Mouse (Mus musculus): ENCODE data around the gene Mfn1.

Mfn1 gene

GRCm38 (mm10) chr3:32529303-32529898 lies at the start of gene Mfn1:
Gene Mfn1, plus strand, starts transcription at chr3:32529465.
- peak; percentile 89 to 92 for DNase-seq (ENCODE audit: low spot score in 2 of 2)

- no peak for DNase-seq (ENCODE audit: low spot score in 2 of 2)
Observed at GRCm38 (mm10) chr3:32479961-32480360, 49.3 kb upstream of the Mfn1 start.

GRCm38 (mm10) chr3:32483035-32483434 lies 46.2 kb upstream of the Mfn1 start:
- no peak for DNase-seq (ENCODE audit: low spot score in 2 of 2)

GRCm38 (mm10) chr3:32486543-32486942 lies 42.7 kb upstream of the Mfn1 start:
- DNase-seq (ENCODE audit: low spot score in 2 of 2): no peak

- no peak for DNase-seq (ENCODE audit: low spot score in 2 of 2)
Observed at GRCm38 (mm10) chr3:32488172-32488571, 41.1 kb upstream of the Mfn1 start.

- no peak for DNase-seq (ENCODE audit: low spot score in 2 of 2)
Observed at GRCm38 (mm10) chr3:32490076-32490927, 39.0 kb upstream of the Mfn1 start.

- no peak for DNase-seq (ENCODE audit: low spot score in 2 of 2)
Observed at GRCm38 (mm10) chr3:32490928-32491315, 38.3 kb upstream of the Mfn1 start.

- no peak for DNase-seq (ENCODE audit: low spot score in 2 of 2)
Observed at GRCm38 (mm10) chr3:32492097-32493090, 36.9 kb upstream of the Mfn1 start, which contains the start of gene Kcnmb3. Gene Kcnmb3, minus strand, starts transcription at chr3:32492231.

GRCm38 (mm10) chr3:32494387-32495087 lies 34.7 kb upstream of the Mfn1 start:
- DNase-seq (ENCODE audit: low spot score in 2 of 2): no peak

- DNase-seq (ENCODE audit: low spot score in 2 of 2): no peak
Observed at GRCm38 (mm10) chr3:32495088-32495770, 34.0 kb upstream of the Mfn1 start.

- no peak for DNase-seq (ENCODE audit: low spot score in 2 of 2)
Observed at GRCm38 (mm10) chr3:32495856-32496710, 33.2 kb upstream of the Mfn1 start.

- no peak for DNase-seq (ENCODE audit: low spot score in 2 of 2)
Observed at GRCm38 (mm10) chr3:32496711-32497070, 32.6 kb upstream of the Mfn1 start.

GRCm38 (mm10) chr3:32500346-32500745 lies 28.9 kb upstream of the Mfn1 start:
- DNase-seq (ENCODE audit: low spot score in 2 of 2): peak in 1 of 2 experiments; percentile 22

- no peak for DNase-seq (ENCODE audit: low spot score in 2 of 2)
Observed at GRCm38 (mm10) chr3:32505841-32506240, 23.4 kb upstream of the Mfn1 start.

- DNase-seq (ENCODE audit: low spot score in 2 of 2): no peak
Observed at GRCm38 (mm10) chr3:32506366-32507225, 22.7 kb upstream of the Mfn1 start.

- DNase-seq (ENCODE audit: low spot score in 2 of 2): peak in 1 of 2 experiments; percentile 32
Observed at GRCm38 (mm10) chr3:32508666-32509324, 20.5 kb upstream of the Mfn1 start.

- no peak for DNase-seq (ENCODE audit: low spot score in 2 of 2)
Observed at GRCm38 (mm10) chr3:32509496-32510374, 19.5 kb upstream of the Mfn1 start, which contains the start of gene Zfp639. Gene Zfp639, plus strand, starts transcription at chr3:32510259.
